Mouse (Mus musculus): Measurements from ENCODE around the gene Rab3b.
"Not testable (repeated sequence)": the region's sequence is repeated elsewhere in the genome, so short reads cannot be mapped to it uniquely, and the experiment has no call there.

Rab3b gene

DNA sequence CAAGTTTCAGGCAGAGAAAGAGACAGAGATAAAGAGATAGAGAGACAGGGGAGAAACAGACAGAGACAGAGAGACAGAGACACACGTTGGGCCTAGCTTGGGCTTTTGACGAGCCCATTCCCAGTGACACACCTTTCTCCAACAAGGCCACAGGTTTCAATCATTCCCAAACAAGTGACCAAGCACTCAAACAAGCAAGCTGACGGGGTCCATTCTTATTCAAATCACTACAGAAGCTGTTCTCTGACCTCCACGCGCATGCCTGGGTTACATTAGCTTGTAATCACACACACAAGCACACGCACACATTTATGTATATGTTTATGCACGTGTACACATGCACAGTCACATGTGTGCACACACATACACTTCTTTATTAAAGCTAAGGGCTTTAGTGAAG is 21.6 kb downstream of the Rab3b start:
- DNase-seq = no peak

DNA sequence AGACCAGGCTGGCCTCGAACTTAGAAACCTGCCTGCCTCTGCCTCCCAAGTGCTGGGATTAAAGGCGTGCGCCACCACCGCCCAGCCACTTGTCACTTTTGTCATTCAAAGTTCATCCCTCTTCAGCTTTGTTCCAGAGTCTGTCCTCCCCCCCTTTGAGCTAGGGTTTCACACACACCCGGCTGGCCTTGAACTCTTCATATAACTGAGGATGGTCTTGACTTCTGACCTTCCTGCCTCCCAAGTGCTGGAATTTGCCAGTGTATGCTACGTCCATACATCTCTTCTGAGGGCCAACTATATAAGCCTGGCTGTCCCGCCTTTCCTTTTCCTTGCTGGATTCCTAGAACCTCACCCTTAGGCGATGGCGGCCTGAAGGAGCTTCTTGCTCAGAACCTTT is 24.0 kb downstream of the Rab3b start:
- DNase-seq = no peak

DNA sequence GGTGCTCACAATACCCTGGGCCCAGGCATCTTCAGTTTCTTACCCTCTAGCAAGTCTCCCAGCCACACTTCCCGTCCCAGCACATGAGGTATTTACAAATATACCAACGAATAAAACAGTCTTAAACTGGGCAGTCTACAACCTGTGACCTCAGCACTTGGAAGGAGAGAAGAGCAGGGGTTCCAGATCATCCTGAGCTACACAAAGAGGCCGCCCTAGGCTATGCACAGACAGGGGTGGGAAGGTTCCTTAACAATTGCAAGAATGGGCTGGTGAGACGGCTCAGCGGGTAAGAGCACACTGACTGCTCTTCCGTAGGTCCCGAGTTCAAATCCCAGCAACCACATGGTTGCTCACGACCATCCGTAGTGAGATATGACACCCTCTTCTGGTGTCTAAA is 24.5 kb downstream of the Rab3b start:
- no peak for DNase-seq

DNA sequence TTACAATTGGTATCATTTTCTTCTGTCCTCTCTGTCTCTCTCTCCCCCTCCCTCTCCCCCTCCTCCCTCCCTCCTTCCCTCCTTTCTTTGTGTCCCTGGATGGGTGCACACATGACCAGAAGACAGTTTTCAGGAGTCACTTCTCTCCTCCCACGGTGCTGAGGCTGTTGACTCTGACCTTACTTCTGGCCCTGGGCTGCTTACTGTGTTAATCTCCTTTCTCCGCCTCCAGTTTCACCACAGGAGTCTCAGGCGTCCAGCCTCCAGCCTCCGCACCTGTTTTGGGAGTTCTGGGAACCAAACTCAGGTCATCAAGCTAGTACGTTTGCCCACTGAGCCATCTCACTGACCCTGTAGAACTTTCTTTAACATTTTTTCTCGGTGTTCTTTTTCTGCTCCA is 25.2 kb downstream of the Rab3b start:
- no peak for DNase-seq

DNA sequence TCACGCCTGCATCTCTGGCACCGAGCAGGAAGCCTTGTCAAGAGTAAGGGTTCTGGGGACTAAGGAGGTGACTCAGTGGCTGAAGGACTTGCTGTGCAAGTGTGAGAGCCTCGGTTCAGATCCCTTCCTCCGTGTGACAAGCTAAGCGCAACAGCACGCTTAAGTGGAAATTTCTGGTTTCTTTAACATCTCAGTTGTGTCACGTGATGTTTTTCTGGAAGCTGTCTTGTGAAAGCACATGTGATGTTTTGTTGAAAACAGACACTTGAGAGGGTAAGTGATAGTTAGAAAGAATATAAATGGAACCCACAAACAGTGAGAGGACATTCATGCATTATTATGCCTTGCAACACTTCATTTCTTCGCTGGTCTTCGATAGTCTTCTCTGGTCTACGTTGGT is 25.9 kb downstream of the Rab3b start:
- DNase-seq = no peak

DNA sequence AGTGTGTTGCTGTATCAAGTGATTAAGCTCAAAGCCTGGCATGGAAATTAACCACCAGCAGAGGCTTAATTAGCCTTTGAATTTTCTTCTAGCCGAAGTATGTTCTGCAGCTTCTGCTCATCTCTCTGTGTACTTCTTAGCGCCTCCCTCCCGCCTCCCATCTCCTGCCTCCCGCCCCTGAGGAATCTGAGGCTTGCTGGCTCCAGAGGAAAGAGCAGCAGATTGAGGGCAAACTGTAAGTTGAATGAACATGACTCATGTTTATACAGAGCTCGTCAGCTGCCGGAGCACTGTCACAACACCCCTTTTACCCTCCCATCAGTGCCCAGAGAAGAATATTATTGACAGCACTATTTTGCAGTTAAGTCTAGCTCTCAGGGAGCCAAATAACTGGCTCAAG is 27.0 kb downstream of the Rab3b start:
- no peak for DNase-seq

DNA sequence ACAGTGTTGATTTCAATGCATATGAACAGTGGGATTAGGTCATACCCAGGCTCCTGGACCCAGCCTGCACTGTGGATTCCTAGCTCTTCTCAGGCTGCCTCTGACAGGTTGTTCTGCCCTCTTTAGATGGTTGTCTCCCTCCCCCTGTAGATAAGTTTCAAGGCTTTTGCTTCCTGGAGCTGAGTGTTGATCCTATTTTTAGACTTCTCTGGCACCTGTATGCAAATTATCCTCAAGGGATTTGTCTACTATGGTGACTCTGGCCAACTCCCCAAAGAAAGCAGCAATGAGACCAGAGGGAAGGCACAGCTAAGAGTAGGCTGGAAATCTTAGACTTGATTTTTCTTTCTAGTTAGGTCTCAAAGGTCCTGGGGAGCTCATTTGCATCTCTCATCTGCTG is 28.6 kb downstream of the Rab3b start:
- no peak for DNase-seq

DNA sequence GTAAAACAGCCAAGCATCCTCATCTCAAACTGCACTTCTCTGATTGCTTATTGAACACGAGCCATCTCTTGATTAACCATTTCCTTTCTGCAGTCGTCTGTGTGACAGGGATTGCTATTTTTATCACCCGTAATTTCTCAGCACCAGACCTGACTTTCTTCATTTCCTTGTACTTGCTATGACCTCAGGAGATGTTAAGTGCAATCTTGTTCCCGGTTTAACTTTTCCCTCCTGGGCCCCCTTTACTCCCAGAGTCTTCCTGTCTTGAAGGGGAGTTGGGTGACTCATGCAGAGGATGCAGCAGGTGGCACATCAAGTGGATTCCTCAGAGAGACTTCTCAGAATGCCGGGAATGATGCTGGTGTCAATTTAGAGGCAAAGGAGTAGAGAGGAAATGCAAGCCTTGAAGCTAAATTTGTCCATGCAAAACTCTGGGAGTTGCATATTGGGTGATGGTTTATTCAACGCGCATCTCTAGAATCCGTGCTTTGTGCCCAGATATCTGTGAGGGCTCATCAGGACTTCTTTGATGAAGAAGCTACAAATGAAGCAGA is 31.1 kb downstream of the Rab3b start:
- no peak for DNase-seq

DNA sequence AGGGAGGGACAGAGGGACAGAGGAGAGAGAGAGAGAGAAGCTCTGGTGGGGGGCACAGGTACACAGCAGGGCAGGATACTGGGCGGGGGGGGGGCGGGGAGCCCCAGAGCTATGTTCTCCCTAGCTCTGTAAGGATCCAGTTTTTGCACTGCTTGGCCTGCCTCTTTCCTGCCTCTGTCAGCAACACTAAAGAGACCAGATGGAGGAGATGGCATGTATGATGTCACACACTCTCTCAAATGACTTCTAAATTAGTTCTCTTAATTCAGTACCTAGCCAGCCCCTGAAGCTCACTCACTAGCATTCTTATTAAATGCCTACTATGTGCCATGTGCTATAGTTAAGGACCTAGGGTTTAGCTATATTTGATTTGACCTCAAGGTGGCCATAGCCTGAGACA is 33.0 kb downstream of the Rab3b start:
- no peak for DNase-seq

DNA sequence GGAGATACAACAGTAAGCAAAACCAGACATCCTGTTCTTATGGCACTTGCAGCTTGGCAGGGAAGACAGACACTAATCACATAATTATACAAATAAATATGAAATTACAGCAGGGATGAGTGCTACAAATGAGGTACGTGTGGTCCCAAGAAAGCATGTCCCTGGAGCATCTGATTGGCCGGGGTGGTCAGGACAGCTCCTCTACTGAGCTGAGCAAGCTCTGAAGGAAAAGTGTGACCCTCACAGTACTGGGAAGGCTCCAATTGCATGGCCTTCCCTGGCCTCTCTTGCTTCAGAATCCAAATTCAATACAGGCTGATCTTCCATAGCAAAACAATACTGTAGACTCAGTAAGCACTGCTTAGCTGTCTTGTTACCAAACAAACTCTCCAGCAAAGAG is 34.3 kb downstream of the Rab3b start:
- DNase-seq = no peak

DNA sequence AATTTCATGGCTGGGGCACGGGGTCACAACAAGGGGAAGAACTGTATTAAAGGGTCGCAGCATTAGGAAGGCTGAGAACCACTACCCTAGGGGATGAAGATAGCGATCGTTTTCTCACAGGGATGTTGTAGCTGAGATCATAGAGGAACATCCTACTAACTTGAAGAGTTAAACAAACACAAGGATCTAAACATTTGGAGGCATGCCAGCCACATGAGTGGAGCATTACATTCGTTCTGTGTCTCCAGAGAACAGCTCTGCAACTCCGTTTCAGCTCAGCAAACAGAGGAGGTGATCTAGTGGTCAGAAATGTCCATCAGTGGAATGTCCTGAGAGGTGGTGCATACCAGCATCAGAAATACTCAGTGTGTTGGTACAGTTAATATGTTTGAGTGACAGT is 35.5 kb downstream of the Rab3b start:
- no peak for DNase-seq

DNA sequence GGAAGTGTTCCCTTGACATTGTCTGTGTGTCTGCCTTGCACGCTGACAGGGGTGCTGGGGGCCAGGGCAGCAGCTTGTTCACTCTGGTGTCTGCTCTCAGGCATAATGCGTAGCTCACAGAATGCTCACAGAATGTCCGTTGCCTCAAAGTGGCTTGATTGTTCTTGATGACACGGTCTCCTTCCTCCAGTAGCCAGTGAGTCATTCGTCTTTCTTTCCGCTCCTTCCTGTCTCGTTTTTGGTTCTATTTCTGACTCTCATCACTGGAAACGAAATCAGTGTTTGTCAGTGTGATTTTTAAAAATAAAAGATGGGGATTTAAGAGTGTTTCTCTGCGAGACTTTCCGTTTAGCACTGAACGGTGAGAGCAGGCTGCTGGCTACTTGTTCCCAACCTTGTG is 36.2 kb downstream of the Rab3b start:
- no peak for DNase-seq

DNA sequence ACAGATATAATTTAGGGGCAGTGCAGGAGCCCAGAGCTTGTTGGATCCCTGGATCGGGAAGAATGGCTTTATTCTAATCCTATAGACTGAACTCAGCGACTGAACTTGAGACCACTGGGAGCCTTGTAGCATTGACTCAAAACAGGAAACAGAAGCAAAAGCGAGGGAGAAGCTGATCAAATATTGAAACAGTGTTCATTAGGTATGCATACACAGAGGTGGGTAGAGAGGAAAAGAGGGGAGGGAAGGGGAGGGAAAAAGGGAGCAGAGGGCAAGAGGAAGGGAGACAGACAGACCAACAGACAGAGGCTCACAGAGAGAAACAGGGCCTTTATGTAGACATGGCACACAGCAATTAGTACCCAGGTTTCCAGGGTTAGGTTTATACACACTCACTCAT is 38.8 kb downstream of the Rab3b start:
- no peak for DNase-seq

DNA sequence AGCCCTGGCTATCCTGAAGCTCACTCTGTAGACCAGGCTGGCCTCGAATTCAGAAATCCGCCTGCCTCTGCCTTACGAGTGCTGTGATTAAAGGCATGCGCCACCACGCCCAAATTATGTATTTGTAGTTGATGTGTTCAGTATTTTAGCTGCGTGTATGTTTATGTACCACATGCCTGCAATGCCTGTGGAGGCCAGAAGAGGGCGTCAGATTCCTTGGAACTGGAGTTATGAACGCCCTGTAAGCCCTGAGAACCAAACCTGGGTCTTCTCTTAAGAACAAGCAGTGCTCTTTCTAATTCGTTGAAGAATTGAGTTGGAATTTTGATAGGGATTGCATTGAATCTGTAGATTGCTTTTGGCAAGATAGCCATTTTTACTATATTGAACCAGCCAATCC is 49.1 kb downstream of the Rab3b start:
- DNase-seq = not testable (repeated sequence)

DNA sequence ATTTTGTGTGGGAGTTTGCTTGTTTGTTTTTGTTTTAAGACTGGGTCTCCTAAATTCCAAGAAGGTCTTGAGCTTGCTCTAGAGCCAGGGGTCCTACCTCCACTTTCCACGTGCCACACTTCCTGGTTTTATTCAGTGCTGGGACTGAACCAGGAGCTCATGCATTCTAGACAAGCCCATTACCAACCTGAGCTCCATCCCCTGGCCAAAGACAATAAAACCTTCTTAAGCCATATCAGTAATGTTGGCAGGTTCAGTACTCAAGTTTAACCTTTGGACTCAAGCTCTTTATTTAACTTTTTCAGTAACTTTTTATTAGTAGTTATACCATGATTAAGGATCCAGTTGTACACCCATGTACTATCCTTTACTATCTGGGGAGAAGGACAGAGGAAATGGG is 54.3 kb downstream of the Rab3b start:
- DNase-seq = no peak

DNA sequence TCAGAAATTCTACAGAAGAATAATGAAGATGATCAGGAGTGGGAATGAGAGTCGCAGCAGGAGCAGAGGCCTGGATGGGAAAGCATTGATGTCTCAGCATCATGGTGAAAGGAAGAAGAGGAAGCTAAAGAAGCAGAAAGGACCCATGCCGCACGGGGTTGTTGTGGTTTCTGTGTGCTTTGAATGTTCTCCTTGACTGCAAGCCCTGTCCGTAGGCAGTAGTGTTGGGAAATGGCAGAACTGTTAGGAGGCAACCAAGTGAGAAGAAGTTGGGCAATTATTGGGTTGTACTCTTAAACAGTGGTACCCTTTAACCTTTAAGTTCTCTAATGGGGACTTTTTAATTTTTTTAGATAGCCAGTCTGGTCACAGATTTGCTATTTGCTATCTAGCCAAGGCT is 56.0 kb downstream of the Rab3b start:
- DNase-seq = no peak

DNA sequence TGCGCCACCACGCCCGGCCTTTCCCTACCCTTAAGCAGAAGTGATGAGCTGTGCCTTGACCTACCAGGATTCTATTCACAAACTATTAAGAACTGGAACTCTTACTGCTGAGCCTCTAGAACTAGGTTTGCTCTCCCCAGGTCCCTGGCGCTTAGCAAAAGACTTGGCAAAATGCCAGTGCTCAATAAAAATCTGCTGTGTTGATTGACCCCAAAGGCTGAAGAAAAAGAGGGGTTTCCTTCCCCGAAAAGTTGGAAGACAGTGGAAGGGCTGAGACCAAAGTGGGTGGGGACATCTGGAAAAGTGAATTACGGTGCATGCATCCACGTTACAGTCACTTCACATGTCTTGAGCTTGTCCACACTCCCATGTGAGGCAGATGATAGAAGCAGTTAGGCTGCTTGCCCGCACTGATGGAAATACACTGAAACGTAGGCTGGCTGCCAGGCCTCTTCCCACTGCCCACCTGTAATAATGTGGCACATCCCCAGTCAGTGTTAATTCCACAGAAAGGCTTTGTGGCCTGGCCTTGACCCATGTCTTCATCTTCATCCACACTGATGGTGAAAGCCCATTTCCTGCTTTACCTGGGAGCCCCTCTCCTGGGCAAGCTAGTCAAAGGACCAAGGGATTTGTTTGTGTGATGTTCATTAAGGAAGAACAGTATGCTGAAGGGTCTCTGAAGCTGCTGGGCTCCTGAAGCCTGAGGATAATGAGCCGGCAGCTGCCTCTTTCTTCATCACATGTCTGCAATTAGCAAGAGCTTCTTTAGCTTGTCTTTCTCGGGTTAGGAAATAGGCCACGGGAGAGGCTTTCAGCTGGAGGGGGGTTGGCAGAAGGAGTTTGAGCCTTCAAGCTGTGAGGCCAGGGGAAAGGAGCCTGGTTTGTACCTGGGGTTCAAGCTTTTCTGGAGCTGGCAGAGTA is 59.2 kb downstream of the Rab3b start:
- DNase-seq = no peak

DNA sequence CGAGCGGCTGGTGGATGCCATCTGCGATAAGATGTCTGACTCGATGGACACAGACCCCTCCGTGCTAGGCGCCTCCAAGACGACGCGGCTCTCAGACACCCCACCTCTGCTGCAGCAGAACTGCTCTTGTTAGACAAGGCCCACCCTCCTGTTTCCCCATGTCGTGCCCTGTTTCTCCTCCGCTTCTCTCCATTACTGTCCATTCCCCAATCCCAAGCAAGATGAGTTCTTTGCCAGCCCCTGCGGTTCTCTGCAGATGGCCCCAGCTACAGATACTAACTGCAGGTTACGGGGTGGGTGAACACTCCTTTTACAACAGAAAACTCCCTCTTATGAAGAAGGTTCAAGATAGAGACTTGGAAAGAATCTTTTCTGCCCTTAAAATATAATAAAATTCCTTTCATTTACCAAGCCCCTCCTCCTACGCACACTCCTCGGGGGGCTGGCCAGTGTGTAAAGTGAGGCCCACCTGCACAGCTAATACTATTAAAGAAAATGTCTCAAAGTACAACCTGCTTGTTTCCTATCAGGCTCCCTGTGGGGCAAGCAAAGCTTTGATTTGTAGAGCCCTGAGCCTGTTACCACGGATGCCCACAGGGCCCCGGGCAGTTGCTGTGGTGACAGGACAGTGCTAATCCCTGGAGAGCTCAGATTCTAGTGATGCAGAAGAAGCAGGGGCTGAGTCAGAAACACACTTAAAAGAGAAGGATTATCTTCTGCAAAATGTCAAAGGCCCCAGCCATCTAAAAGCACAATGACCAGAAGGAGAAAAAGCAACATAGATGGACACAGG is 62.0 kb downstream of the Rab3b start:
- no peak for DNase-seq

DNA sequence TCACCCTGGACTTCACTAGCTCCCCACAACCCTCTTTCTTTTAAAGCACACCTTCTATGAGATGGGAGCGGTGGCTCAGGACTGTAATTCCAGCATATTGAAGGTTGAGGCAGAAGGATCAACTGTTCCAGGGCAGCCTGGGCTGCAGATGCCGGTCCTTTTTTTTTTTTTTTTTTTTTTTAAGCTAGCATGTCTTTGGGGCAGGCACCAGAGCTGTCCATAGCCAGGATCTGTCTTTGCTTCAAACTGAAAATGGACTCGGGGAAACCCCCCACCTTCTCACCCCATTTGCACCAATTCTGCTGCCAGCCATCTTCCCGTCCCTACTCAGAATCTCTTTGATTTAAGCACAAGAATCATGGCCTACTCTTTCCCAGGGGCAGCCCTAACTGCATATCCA is 63.3 kb downstream of the Rab3b start:
- DNase-seq = no peak

DNA sequence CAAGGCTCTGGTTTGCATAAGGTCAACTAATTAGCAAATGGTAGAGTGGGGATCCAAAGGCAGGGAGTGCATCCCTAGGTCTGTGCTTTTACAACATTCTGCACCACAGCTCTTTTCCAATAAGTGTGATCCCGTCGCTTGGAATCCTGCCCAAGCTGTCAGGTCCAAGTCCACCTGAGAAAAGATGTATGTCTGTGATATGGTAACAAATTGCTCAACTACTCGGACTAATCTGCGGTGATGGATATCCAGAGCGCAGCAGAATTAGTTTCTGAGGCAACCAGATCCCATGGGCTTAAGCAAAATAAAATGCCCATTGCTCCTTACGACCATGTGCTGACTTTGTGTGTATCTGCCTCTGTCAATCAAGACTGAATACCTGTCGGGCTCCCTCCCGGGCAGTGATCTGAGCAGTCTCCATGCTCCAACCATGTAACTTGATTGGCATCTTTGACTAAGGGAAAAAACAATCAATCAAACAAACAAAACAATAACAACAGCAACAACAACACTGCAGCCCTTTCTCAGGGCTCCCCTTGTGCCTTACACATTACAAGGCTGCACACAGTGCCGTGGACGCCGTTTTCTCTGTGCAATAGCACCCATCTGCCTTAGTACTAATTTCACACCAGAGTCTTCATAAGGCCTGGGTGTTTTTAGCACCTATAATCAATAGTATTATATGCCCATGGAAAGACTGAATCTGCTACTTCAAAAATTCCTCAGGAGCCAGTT is 64.3 kb downstream of the Rab3b start:
- DNase-seq = no peak

DNA sequence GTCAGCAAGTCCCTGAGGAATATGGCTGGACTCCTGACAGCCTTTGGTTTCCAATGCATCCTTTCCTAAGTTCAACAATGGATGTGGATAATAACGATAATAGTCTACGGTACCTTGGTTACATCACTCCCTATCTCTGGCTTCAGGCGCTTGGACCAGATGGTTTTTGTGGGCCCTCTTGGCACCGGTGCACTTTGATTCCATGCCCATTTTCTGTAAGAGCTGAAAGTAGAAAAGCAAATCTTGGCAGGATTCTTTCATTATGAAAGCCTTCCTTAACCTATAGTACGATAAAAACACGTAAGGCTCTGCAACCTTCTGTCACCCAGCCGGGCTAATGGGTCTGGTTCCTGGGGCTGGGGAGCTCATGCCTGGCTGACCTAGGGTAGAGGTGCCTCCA is 70.3 kb downstream of the Rab3b start:
- DNase-seq = no peak

DNA sequence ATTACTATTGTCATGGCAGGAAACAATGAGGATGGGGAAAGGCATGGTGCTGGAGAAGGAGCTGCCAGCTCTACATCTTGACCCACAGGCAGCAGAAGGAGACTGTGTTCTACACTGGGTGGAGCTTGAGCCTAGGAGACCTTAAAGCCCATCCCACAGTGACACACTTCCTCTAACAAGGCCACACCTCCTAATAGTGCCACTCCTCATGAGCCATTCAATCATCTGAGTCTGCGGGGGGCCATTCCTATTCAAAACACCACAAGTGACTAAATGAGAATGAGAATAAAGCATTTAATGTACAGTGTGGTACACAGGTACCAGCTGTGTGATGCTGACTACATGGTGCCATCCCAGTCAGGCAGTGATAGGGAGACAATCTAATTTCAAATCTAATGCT is 71.3 kb downstream of the Rab3b start:
- DNase-seq = no peak

DNA sequence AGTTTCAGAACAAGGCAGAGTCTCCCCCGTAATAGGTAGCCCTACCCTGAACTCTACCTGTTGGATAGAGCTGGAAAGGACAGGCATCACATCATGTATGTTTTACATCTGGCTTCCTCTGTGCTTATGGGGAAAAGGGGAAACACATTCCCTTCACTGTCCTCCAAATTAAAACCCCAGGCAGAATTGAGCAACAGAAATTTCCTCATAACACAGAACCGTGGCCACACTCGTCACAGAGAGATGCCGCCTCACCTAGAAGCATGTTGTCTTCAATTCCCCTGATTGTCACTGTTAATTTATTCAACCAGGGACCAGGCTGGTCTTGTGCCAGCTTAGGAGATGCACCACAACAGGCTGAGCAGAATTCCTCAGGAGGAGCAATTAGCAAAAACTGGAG is 72.8 kb downstream of the Rab3b start:
- no peak for DNase-seq

All from kidney, adult 9 months (tissue).